Mouse (Mus musculus): Measurements from ENCODE around the gene Trem1.

DNA sequence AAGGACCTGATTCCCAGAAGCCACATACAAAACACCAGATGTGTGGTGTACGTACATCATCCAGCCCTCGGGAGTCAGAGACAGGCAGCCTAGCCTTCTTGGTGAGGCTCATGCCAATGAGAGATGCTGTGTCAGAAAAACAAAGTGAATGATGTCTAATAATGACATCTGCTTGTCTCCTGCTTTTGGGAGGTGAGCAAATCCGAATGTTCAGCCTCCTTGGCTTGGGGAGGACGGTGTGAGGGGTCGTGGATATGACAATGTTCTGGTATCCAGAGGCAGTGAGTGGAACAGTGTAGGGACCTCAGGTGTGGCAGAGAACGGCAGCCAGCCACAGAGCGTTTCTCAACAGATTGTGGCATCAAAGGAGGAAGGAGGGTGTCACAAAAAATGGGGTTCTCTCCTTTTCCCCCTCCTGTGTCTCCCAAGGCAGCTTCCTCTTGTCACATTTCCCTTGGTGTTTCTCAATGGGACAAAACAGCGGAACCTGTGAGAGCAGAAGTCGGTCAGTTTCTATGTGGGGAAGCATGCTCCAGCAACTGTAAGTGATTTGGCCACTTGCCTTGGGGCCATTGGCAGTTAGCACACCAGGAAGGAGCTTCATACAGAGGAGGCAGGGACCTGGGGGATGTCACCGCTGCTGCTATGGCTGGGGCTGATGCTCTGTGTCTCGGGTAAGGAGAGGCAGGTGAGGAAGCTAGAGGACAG lies 14.8 kb downstream of the Trem1 start, which contains the start of gene Trem3:
- no peak for TF ChIP-seq ZNF384 (IDR thresholded peaks at IDR 0.05; ENCODE audit: low read depth, low read length)
- no peak for TF ChIP-seq MAFK (IDR thresholded peaks at IDR 0.05; ENCODE audit: insufficient read depth, low read depth, low read length)

Measured in ES-E14 (cell line).